Mouse (Mus musculus) thymus, adult 2 months (tissue): ENCODE results near the gene Micall1.

Experiments used
- CTCF ChIP-seq: fragments of 200-500 bp; IDR thresholded peaks from 2 replicates; pipeline ENCODE4 v1.5.1; 2012; ENCODE audit warnings: mild to moderate bottlenecking, control low read depth, low read length, moderate library complexity, borderline replicate concordance; ENCODE audit not compliant: control insufficient read depth, poor library complexity, insufficient read depth; ENCODE audit errors: extremely low read depth
- POLR2A ChIP-seq: fragments of 200-500 bp; IDR thresholded peaks from 2 replicates; pipeline ENCODE4 v1.6.1; 2012; ENCODE audit warnings: mild to moderate bottlenecking, low read length, control low read depth, moderate library complexity; ENCODE audit not compliant: control insufficient read depth, poor library complexity, insufficient read depth; ENCODE audit errors: extremely low read depth

GRCm38 (mm10) chr15:79093083-79093839 lies 15.4 kb upstream of the Micall1 start:
- TF ChIP-seq CTCF (no peak), POLR2A (no peak)
